Mouse (Mus musculus) megakaryocyte, embryonic 14.5 days (primary cell): Measurements from ENCODE around the gene Tnfrsf23. TPM values are rescaled to one million over a fixed set of nuclear protein-coding genes. Genes with fewer than 3 reads are reported as not detected.
A peak's percentile ranks its signal among the peaks of the same experiment; 100 is the strongest.
"Not testable (repeated sequence)": the region's sequence is repeated elsewhere in the genome, so short reads cannot be mapped to it uniquely, and the experiment has no call there.

Source experiments
- H3K27me3 ChIP-seq: replicated peaks from 2 replicates; pipeline ENCODE3; 2012; ENCODE audit warnings: inconsistent platforms
- H3K36me3 ChIP-seq: replicated peaks from 2 replicates; pipeline ENCODE3; 2012; ENCODE audit warnings: low read length, inconsistent platforms, mixed read lengths
- H3K4me1 ChIP-seq: 2 replicates; pipeline ENCODE4 v1.6.1; 2012; ENCODE audit warnings: inconsistent platforms
- H3K4me3 ChIP-seq: replicated peaks from 2 replicates; pipeline ENCODE3; 2012; ENCODE audit warnings: moderate library complexity, mild to moderate bottlenecking, inconsistent platforms
- H3K9me3 ChIP-seq: 2 replicates; pipeline ENCODE4 v1.6.1; 2012; ENCODE audit warnings: inconsistent platforms
- FLI1 ChIP-seq: IDR thresholded peaks from 2 replicates; pipeline ENCODE4 v1.6.1; 2012; ENCODE audit warnings: low read length, inconsistent platforms, mixed read lengths
- GATA1 ChIP-seq: IDR thresholded peaks from 3 replicates; pipeline ENCODE4 v1.6.1; 2012; ENCODE audit warnings: mixed read lengths, low read length, inconsistent platforms, borderline replicate concordance
- polyA plus RNA-seq: library from polyadenylated mRNA; stranded (reverse); fragments of >175 nt; gene quantifications from 2 replicates; pipeline ENCODE4 v1.2.3, GENCODE M21; 2012; ENCODE audit warnings: low replicate concordance; ENCODE audit not compliant: insufficient read depth

Tnfrsf23 gene
- polyA plus RNA-seq, 1 experiment, result 0.36 TPM

- Histone ChIP-seq H3K4me1 (peaks cover 8% of the 10 kb centered on the region), H3K36me3 (no peaks in the 10 kb centered on the region), H3K9me3 (no peaks in the 10 kb centered on the region; the same call in 1 of the 2 replicates), H3K27me3 (peaks cover 13% of the 10 kb centered on the region), H3K4me3 (no peak overlapping the region)
- TF ChIP-seq FLI1 (no peak), GATA1 (no peak)
Measured at GRCm38 (mm10) chr7:143681566-143681965, 4.1 kb downstream of the Tnfrsf23 start.

GRCm38 (mm10) chr7:143680836-143681235 is 4.8 kb downstream of the Tnfrsf23 start:
- not testable (repeated sequence) for H3K4me1 ChIP-seq, H3K4me3 ChIP-seq, H3K9me3 ChIP-seq, H3K36me3 ChIP-seq
- peaks cover 12% of the 10 kb centered on the region for H3K27me3 ChIP-seq

- not testable (repeated sequence) for H3K4me1 ChIP-seq, H3K36me3 ChIP-seq, H3K9me3 ChIP-seq, H3K27me3 ChIP-seq, H3K4me3 ChIP-seq
Measured at GRCm38 (mm10) chr7:143679650-143680049, 6.0 kb downstream of the Tnfrsf23 start.

- Histone ChIP-seq H3K4me1 (peaks cover 11% of the 10 kb centered on the region), H3K27me3 (peaks cover 3% of the 10 kb centered on the region), H3K9me3 (peaks cover 28% of the 10 kb centered on the region), H3K4me3 (no peak overlapping the region), H3K36me3 (no peaks in the 10 kb centered on the region)
- no peak for TF ChIP-seq FLI1
- TF ChIP-seq GATA1, result no peak
Measured at GRCm38 (mm10) chr7:143666427-143667311, 19.0 kb downstream of the Tnfrsf23 start.

GRCm38 (mm10) chr7:143663470-143663869 is 22.2 kb downstream of the Tnfrsf23 start:
- peaks cover 28% of the 10 kb centered on the region for H3K9me3 ChIP-seq
- TF ChIP-seq GATA1 (no peak), FLI1 (no peak)
- H3K4me1 ChIP-seq, result peaks cover 11% of the 10 kb centered on the region
- peaks cover 4% of the 10 kb centered on the region for H3K27me3 ChIP-seq
- H3K4me3 ChIP-seq, result no peak overlapping the region
- H3K36me3 ChIP-seq, result no peaks in the 10 kb centered on the region

GRCm38 (mm10) chr7:143660797-143661196 is 24.9 kb downstream of the Tnfrsf23 start:
- no peaks in the 10 kb centered on the region for H3K4me1 ChIP-seq

GRCm38 (mm10) chr7:143649769-143650346 is 35.8 kb downstream of the Tnfrsf23 start:
- not testable (repeated sequence) for H3K4me3 ChIP-seq, H3K36me3 ChIP-seq, H3K4me1 ChIP-seq
- Histone ChIP-seq H3K27me3 (peaks cover 17% of the 10 kb centered on the region), H3K9me3 (peaks cover 25% of the 10 kb centered on the region)

More at GRCm38 (mm10) chr7:143660797-143661196, 24.9 kb downstream of the Tnfrsf23 start:
- no peak for TF ChIP-seq FLI1
- TF ChIP-seq GATA1, result no peak
- H3K9me3 ChIP-seq, result peaks cover 17% of the 10 kb centered on the region
- peaks cover 4% of the 10 kb centered on the region for H3K27me3 ChIP-seq
- H3K4me3 ChIP-seq, result no peak overlapping the region
- no peaks in the 10 kb centered on the region for H3K36me3 ChIP-seq

- H3K36me3 ChIP-seq, result no peaks in the 10 kb centered on the region
- peaks cover 8% of the 10 kb centered on the region for H3K4me1 ChIP-seq
- H3K9me3 ChIP-seq, result peaks cover 25% of the 10 kb centered on the region
- H3K27me3 ChIP-seq, result peaks cover 17% of the 10 kb centered on the region
- peak within 1 kb of the TSS; percentile 89 for H3K4me3 ChIP-seq
- no peak for TF ChIP-seq FLI1
- TF ChIP-seq GATA1, result no peak
Measured at GRCm38 (mm10) chr7:143649034-143649768, 36.5 kb downstream of the Tnfrsf23 start, which contains the start of gene Tnfrsf22. Gene Tnfrsf22, minus strand, starts transcription at chr7:143649661.

GRCm38 (mm10) chr7:143643949-143644348 is 41.7 kb downstream of the Tnfrsf23 start:
- not testable (repeated sequence) for H3K4me3 ChIP-seq, H3K27me3 ChIP-seq, H3K4me1 ChIP-seq, H3K36me3 ChIP-seq, H3K9me3 ChIP-seq

- H3K4me1 ChIP-seq, result no peaks in the 10 kb centered on the region
- no peaks in the 10 kb centered on the region for H3K36me3 ChIP-seq
- TF ChIP-seq GATA1 (no peak), FLI1 (no peak)
- H3K27me3 ChIP-seq, result peaks cover 9% of the 10 kb centered on the region
- H3K9me3 ChIP-seq, result peaks cover 19% of the 10 kb centered on the region
- H3K4me3 ChIP-seq, result no peak overlapping the region
Measured at GRCm38 (mm10) chr7:143636674-143637073, 49.0 kb downstream of the Tnfrsf23 start.
